In the genomic region with DNA sequence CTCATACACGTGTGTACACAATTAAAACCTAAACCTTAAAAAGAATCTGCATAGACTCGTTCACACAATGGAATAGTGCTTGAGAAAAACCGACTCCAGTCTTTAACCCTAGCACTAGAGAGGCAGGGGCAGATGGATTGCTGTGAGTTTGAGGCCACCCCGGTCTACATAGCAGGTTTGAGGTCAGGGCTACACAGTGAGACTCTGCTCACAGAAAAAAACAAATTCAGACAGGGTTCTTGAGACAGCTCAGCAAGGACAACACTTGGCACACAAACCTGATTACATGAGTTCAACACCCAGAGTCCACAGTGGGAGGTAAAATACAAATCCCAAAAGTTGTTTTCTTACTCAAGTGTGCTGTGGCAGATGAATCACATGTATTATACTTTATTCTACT, we compare ENCODE assay signal across 26 mouse cellular contexts.
"Had no signal": no experiment of that assay in that cellular context is flagged by ENCODE, and none has a peak within 500 bp of the region (broad histone marks: within the 10 kb centered on the region; RNA-seq: fewer than 3 reads in every experiment).

No protein-coding gene starts in this region.

- H3K27me3 ChIP-seq: embryonic facial prominence, embryonic 12.5 days; embryonic facial prominence, embryonic 13.5 days; embryonic facial prominence, embryonic 15.5 days; forebrain, embryonic 12.5 days; forebrain, embryonic 13.5 days; forebrain, embryonic 15.5 days; heart, embryonic 12.5 days had no signal

- H3K4me1 ChIP-seq: embryonic facial prominence, embryonic 10.5 days; embryonic facial prominence, embryonic 12.5 days; embryonic facial prominence, embryonic 13.5 days; embryonic facial prominence, embryonic 15.5 days; forebrain, embryonic 10.5 days; forebrain, embryonic 12.5 days; forebrain, embryonic 13.5 days; forebrain, embryonic 15.5 days; heart, embryonic 10.5 days had no signal

- H3K4me2 ChIP-seq: embryonic facial prominence, embryonic 12.5 days; embryonic facial prominence, embryonic 13.5 days; embryonic facial prominence, embryonic 15.5 days; forebrain, embryonic 12.5 days; forebrain, embryonic 13.5 days; forebrain, embryonic 15.5 days; heart, embryonic 12.5 days had no signal

- DNase-seq: cerebellum, postnatal 10 days; cerebellum, postnatal 14 days; cerebellum, postnatal 25 days; cerebellum, postnatal 36 days; embryo, embryonic 11 days; forebrain, postnatal 0 days; gastrocnemius, adult 2 months; gastrocnemius, postnatal 10 days; gastrocnemius, postnatal 14 days; gastrocnemius, postnatal 25 days; gastrocnemius, postnatal 36 days; heart, adult 18-20 months; heart, adult 2 months had no signal

- H3K9ac ChIP-seq: embryonic facial prominence, embryonic 12.5 days; embryonic facial prominence, embryonic 13.5 days; embryonic facial prominence, embryonic 15.5 days; forebrain, embryonic 12.5 days; forebrain, embryonic 13.5 days; forebrain, embryonic 15.5 days; forebrain, postnatal 0 days; heart, embryonic 12.5 days had no signal

- ATAC-seq: forebrain, embryonic 13.5 days; forebrain, embryonic 14.5 days; forebrain, embryonic 15.5 days; forebrain, embryonic 16.5 days; forebrain, postnatal 0 days had no signal

- H3K4me3 ChIP-seq: embryonic facial prominence, embryonic 10.5 days; embryonic facial prominence, embryonic 12.5 days; embryonic facial prominence, embryonic 13.5 days; embryonic facial prominence, embryonic 15.5 days; erythroblast, embryonic 14.5 days; forebrain, embryonic 10.5 days; forebrain, embryonic 12.5 days; forebrain, embryonic 13.5 days; forebrain, embryonic 15.5 days; gastrocnemius, adult 2 months; heart, adult 2 months; heart, embryonic 10.5 days; heart, embryonic 12.5 days had no signal

- H3K9me3 ChIP-seq: embryonic facial prominence, embryonic 10.5 days; embryonic facial prominence, embryonic 12.5 days; embryonic facial prominence, embryonic 13.5 days; embryonic facial prominence, embryonic 15.5 days; forebrain, embryonic 10.5 days; forebrain, embryonic 12.5 days; forebrain, embryonic 13.5 days; forebrain, embryonic 15.5 days; heart, embryonic 10.5 days had no signal

- H3K27ac ChIP-seq: embryonic facial prominence, embryonic 10.5 days; embryonic facial prominence, embryonic 12.5 days; embryonic facial prominence, embryonic 13.5 days; embryonic facial prominence, embryonic 15.5 days; forebrain, embryonic 10.5 days; forebrain, embryonic 12.5 days; forebrain, embryonic 13.5 days; forebrain, embryonic 15.5 days; gastrocnemius, adult 2 months; heart, adult 2 months; heart, embryonic 10.5 days had no signal
